Mouse (Mus musculus): ENCODE measurements around the gene Zbtb7b.

GRCm38 (mm10) chr3:89396654-89397005 is 2.1 kb upstream of the Zbtb7b start:
- TF ChIP-seq CTCF (IDR thresholded peaks at IDR 0.05; ENCODE audit: low read depth) (no peak), EP300 (IDR thresholded peaks at IDR 0.05; ENCODE audit: low read depth) (no peak)
